Mouse (Mus musculus) telencephalon, adult 2 months (tissue): ENCODE data around the gene Ppm1a.

Source experiments
- DNase-seq: peaks from one replicate; pipeline ENCODE4 v3.0.0-alpha.2; 2011; ENCODE audit warnings: low read depth, low spot score

Gene Ppm1a

DNA sequence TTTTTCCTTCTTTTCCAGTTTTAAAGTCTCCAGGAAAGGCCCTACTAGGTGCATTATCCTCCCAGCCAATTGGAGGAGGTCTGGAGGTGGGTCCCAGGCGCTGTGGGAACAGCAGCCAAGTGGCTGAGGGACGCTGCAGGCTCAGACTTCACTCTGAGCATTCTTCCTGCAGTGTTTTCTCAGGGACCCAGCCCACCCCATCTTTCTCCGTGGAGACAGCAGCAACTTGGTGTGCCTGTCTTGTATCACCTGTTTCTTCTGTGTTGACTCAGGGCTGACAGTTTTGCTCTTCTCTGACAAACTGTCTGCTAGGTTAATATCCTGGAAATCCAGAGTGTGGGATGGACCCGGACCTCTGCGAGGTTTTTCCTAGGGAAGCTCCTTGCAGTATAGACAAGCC lies 68.4 kb downstream of the Ppm1a start:
- no peak for DNase-seq

- no peak for DNase-seq
These were observed 71.7 kb downstream of the Ppm1a start for GRCm38 (mm10) chr12:72828846-72829556.

DNA sequence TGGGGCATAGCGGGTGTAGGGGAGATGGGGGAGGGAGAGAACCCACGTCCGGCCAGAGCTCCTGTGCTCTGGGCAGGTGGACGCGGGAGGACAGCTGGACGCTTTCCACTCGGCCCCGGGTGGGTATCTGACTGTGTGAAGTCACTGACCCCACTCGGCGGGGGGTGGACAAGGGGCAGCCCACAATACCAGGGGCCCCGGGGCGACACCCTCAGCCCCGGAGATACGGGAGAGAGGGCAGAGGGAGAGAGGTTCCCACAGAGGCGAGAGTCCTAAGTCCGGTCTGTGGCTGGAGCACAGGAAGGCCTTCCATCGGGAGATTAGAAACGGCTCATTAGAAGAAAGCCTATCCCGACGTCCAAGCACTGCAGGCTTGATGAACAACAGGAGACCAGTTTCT lies 72.5 kb downstream of the Ppm1a start:
- no peak for DNase-seq

- peak; percentile 64 for DNase-seq
These were observed 73.1 kb downstream of the Ppm1a start for GRCm38 (mm10) chr12:72830317-72830716.

DNA sequence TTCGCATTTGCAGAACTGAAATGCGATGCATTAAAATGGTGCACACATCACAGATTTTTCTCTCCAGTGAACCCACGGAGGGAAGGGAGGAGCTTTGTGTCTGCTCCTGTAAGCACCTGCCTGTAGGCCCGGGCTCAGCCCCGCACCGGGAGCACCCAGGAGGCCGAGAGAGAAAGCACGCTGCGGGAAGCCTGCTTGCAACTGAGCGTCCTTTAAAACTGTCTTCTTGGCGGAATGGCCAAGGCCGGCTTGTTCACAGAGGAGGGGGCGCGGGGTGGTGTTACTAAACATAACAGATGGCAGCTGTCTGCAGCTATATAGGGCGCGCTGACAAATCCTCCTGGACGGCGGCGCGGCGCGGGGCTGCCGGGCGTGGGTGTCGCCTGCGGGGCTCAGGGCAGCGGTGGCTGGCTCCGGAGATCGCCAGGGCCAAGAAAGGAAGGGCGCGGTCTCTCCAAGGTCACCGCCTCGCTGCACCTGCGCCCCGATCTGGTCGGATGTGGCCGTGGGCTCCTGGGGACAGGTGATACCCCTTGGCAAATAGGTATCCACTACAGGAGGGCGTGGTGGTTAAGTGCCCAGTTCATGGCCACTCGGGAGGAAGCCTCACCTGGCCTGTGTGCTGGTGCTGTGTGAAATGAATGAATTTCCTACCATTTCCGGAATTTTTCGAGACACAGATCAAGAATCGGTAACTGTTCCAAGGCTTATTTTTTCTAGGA lies 74.6 kb downstream of the Ppm1a start:
- peak; percentile 71 for DNase-seq

GRCm38 (mm10) chr12:72834773-72835517 lies 77.7 kb downstream of the Ppm1a start:
- DNase-seq: no peak

- DNase-seq: no peak
These were observed 78.3 kb downstream of the Ppm1a start for GRCm38 (mm10) chr12:72835518-72836015.

DNA sequence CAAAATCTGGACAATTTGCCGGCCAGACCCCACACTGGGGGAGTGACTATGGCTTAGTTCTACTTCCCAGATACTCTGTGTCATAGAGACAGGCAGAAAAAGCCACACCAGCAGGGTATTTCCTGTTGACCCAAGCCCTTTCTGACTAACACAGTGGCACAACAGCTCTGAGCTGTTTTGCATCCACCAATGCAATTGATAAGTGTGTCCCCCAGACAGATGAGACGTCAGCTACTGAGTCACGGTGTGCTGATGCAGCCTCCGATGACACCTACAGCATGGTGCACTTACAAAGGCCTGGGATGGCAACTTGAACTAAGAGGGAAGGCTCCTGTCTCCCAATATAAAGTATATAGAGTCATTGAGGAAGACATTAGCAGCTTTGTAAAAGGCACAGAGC lies 80.0 kb downstream of the Ppm1a start:
- DNase-seq: no peak

- DNase-seq: no peak
These were observed 84.2 kb downstream of the Ppm1a start for GRCm38 (mm10) chr12:72841500-72841899.

DNA sequence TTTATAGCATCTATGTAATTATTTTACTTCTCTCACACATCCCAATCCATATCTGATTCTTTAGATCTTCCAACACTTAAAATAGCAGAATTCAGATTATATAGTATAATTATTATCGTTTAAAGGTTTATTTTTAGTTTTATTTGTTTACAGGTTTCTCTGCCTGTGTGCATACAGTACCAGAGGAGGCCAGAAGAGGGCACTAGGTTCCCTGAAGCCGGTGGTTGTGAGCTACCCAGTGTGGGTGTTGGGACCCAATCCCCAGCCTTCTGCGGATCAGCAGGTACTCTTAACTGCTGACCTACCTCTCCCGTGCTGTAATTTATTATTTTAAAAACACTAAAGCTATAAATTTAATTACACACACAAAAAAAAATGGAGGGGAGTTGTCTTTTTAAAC lies 85.9 kb downstream of the Ppm1a start:
- DNase-seq: no peak

DNA sequence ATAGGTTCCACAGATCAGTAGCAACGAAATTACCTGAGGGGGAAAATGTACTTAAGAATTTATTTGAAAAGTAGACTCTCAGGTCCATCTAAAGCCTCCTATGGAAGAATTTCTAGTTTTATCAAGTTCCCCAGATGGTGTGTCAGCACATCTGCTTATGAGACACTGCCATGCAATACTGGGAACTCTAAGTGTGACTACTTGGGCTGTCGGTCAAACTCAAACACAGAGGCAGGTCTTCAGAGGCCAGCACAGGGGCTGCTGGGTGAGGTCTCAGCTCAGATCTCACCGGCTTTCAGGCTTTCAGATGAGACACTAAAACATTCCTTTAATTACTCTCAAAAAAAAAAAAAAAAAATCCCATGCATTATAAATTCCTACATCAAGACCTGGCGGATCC lies 86.3 kb downstream of the Ppm1a start:
- no peak for DNase-seq

- DNase-seq: no peak
These were observed 86.8 kb downstream of the Ppm1a start for GRCm38 (mm10) chr12:72843973-72844620.

- no peak for DNase-seq
These were observed 88.7 kb downstream of the Ppm1a start for GRCm38 (mm10) chr12:72845946-72846345.

- DNase-seq: peak; percentile 31
These were observed 90.5 kb downstream of the Ppm1a start for GRCm38 (mm10) chr12:72847725-72848124.
